Mouse (Mus musculus): Measurements from ENCODE around the gene Crhbp. TPM values are rescaled to one million over a fixed set of nuclear protein-coding genes. Genes with fewer than 3 reads are reported as not detected.

Crhbp gene
- polyA plus RNA-seq, 1 experiment from 2014 or later: 0.17 TPM

DNA sequence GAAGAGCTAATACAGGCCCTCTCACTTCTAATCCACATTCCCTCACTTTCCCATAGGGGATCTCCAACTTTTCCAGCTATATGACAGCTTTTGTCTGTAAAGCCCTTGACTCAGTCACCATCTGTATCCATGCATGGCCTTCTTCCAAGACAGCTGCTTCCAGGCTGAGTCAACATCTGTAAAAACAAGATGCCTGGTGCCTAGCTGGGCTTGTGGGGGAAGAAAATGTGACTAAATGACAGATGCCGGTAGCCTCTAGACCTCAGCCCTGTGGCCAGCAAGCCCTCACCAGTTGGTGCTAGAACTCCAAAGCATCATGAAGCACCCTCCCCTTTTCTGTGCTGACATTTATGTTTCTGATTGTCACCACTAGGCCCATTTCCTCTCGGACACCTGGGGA, 6.8 kb upstream of the Crhbp start:
- no peaks in the 10 kb centered on the region for H3K36me3 ChIP-seq (ENCODE audit: insufficient read depth, low read length)
- no peaks in the 10 kb centered on the region for H3K27me3 ChIP-seq (ENCODE audit: insufficient read depth, low read length)
- 70% methylated on average over 2 of the region's 2 CpGs for WGBS
- no peak for ATAC-seq (ENCODE audit: low FRiP score, low TSS enrichment)
- H3K9me3 ChIP-seq (ENCODE audit: low read length): no peaks in the 10 kb centered on the region
- H3K27ac ChIP-seq (ENCODE audit: low read length): no peak overlapping the region
- no peak overlapping the region for H3K4me3 ChIP-seq (ENCODE audit: low read length)
- no peak overlapping the region for H3K9ac ChIP-seq (replicated peaks; ENCODE audit: low read length)
- H3K4me1 ChIP-seq (ENCODE audit: insufficient read depth, low read length): no peaks in the 10 kb centered on the region
- H3K4me2 ChIP-seq (replicated peaks; ENCODE audit: low read depth, low read length): no peak overlapping the region

DNA sequence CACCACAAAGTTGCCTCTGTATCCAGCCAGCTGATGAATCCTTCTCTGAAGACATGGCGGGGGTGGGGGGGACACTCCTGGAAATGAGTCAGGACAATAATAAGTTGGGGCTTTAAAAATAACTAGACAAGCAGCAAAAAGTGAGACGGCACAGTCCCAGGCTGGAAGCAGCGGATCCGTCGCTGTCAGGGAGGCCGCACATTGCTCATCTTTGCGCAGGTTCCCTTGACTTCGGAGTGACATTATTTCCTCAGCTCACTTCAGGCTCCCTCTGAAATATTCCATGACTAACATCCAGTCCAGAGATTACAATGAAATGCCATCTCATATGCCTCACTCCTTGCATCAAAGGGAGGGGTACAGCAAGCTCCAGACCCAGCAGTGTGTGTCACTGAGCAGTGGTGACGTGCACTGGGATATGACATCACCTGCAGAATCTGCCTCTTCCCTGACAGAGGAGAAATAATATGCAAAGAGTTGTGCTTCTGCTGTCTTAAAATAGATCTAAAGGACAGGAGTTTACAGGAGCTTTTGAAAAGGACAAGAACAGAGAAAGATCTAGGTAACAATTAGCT, 6.0 kb upstream of the Crhbp start:
- ATAC-seq (ENCODE audit: low FRiP score, low TSS enrichment): no peak

DNA sequence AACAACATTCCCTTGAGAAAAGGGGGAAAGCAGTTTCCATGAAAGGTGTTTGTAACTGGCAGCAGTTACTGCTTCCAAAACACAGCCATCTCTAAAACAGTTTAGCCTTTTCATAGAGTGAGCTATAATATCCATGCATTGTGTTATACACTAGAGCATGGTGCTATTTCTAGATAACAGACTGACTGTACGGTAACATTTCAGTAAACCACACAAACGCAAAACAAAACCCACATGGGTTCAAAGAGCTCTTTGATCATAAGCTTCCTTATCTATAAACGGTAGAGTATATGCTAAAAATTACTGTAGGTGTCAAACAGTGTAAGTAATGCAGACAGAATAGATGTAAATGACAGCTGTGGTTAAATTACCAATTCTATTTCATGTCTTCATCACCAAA, 5.0 kb upstream of the Crhbp start:
- ATAC-seq (ENCODE audit: low FRiP score, low TSS enrichment): no peak
- Histone ChIP-seq H3K4me2 (replicated peaks; ENCODE audit: low read depth, low read length) (no peak overlapping the region), H3K27ac (ENCODE audit: low read length) (no peak overlapping the region), H3K9me3 (ENCODE audit: low read length) (no peaks in the 10 kb centered on the region), H3K9ac (replicated peaks; ENCODE audit: low read length) (no peak overlapping the region), H3K4me1 (ENCODE audit: insufficient read depth, low read length) (no peaks in the 10 kb centered on the region), H3K27me3 (ENCODE audit: insufficient read depth, low read length) (peaks cover 12% of the 10 kb centered on the region), H3K4me3 (ENCODE audit: low read length) (no peak overlapping the region), H3K36me3 (ENCODE audit: insufficient read depth, low read length) (no peaks in the 10 kb centered on the region)
- WGBS: 78% methylated on average over 3 of the region's 3 CpGs

More for the DNA sequence above, 6.0 kb upstream of the Crhbp start:
- Histone ChIP-seq H3K27ac (ENCODE audit: low read length) (no peak overlapping the region), H3K4me2 (replicated peaks; ENCODE audit: low read depth, low read length) (no peak overlapping the region), H3K9ac (replicated peaks; ENCODE audit: low read length) (no peak overlapping the region), H3K36me3 (ENCODE audit: insufficient read depth, low read length) (no peaks in the 10 kb centered on the region), H3K9me3 (ENCODE audit: low read length) (no peaks in the 10 kb centered on the region), H3K27me3 (ENCODE audit: insufficient read depth, low read length) (peaks cover 2% of the 10 kb centered on the region; the same call in 1 of the 2 replicates), H3K4me1 (ENCODE audit: insufficient read depth, low read length) (no peaks in the 10 kb centered on the region), H3K4me3 (ENCODE audit: low read length) (no peak overlapping the region)
- 90% methylated on average over 9 of the region's 9 CpGs for WGBS

DNA sequence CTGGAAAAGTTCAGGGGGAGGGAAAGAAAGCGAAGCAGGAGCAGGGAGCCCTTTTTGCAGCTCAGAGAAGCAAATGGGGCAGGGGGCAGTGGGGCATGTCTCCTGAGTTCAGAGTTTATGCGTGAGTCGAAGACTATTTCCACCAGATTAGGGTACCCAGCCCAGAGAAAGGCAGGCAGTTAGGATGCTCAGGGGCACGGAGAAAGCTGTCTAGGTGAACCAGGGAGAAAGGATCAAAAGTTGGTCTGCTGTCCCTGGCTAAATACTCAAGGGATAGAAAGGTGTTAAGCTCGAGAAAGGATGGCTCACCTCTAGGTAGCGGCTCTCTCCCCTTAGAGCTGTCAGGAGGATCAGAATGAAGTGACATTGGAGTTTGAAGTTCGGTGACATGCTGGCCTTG, 433 bp downstream of the Crhbp start:
- Histone ChIP-seq H3K27ac (ENCODE audit: low read length) (no peak overlapping the region), H3K9ac (replicated peaks; ENCODE audit: low read length) (no peak overlapping the region), H3K27me3 (ENCODE audit: insufficient read depth, low read length) (peaks cover 35% of the 10 kb centered on the region), H3K4me1 (ENCODE audit: insufficient read depth, low read length) (peaks cover 8% of the 10 kb centered on the region; the same call in 1 of the 2 replicates), H3K4me2 (replicated peaks; ENCODE audit: low read depth, low read length) (peak overlapping the region; percentile 78), H3K4me3 (ENCODE audit: low read length) (peak overlapping the region; percentile 48), H3K9me3 (ENCODE audit: low read length) (no peaks in the 10 kb centered on the region), H3K36me3 (ENCODE audit: insufficient read depth, low read length) (no peaks in the 10 kb centered on the region)
- 7% methylated on average over 7 of the region's 7 CpGs for WGBS
- no peak for ATAC-seq (ENCODE audit: low FRiP score, low TSS enrichment)

DNA sequence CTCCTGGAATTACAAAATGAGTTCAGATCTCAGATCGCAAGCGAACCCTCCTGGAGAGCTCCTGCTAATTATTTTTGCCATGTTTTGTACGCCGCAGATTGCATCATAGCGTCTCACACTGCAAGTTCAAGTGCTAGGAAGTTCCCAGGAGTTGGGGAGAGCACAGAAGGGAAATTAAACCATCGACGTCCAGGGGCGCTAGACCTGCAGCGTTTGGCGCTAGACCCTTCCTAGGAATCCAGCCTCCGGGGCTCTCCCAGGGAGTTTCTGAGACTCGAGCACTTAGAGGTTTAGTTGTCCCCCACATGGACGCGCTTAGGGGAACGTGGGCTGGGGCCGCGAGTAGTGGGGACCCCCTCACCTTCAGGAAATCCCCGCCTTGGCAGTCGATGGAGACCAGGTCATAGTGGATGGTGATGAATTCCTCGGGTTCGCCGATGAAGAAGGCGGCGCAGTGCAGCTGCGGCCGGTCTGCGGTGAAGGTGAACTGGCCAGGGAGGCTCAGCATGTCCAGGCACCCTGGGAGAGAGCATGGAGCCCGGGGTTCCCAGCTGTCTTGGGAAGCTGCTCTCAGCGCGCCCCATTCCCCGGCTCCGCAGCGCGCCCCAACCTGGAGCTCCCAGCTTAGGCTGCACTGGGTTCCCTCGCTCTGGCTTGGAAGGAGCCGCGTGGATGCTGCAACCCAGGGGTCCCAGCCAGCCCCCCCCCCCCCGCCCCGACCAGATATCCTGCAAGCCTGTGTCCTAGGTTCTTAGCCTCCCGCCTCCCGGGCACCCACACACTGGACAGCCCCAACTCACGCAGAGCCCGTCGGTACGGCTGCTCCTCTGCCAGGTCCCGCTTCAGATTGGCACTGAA, 1.1 kb downstream of the Crhbp start:
- peak overlapping the region; percentile 48 for H3K9ac ChIP-seq (replicated peaks; ENCODE audit: low read length)
- ATAC-seq (ENCODE audit: low FRiP score, low TSS enrichment): peak; percentile 69
- H3K4me2 ChIP-seq (replicated peaks; ENCODE audit: low read depth, low read length): peak overlapping the region; percentile 78
- H3K36me3 ChIP-seq (ENCODE audit: insufficient read depth, low read length): no peaks in the 10 kb centered on the region
- under 1% methylated on average over 46 of the region's 46 CpGs for WGBS
- H3K4me3 ChIP-seq (ENCODE audit: low read length): peak overlapping the region; percentile 48
- no peaks in the 10 kb centered on the region for H3K9me3 ChIP-seq (ENCODE audit: low read length)
- no peak overlapping the region for H3K27ac ChIP-seq (ENCODE audit: low read length)
- H3K27me3 ChIP-seq (ENCODE audit: insufficient read depth, low read length): peaks cover 35% of the 10 kb centered on the region
- peaks cover 8% of the 10 kb centered on the region; the same call in 1 of the 2 replicates for H3K4me1 ChIP-seq (ENCODE audit: insufficient read depth, low read length)

DNA sequence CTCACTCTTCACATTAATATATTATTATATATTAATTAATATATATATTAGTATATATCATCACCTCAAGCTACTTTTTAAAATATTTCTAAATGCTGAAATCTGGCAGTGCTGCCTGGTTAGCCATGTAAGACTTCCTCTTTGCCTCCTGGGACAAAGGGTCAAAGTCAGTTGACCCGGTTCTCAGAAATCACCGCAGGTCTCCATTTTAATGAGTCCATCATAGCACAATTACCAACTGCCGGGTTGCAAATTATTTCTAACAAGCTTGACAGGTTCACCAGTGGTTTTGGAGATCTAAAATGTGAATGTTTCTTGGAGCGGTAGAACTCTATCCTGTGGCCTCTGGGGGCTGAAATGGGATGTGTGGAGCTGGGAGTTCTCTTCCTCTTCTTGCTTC, 1.8 kb downstream of the Crhbp start:
- 0 out of 2 replicates have a peak overlapping the region, but pooled peaks have one; percentile 78 for H3K4me2 ChIP-seq (replicated peaks; ENCODE audit: low read depth, low read length)
- H3K9me3 ChIP-seq (ENCODE audit: low read length): no peaks in the 10 kb centered on the region
- H3K27ac ChIP-seq (ENCODE audit: low read length): no peak overlapping the region
- peaks cover 8% of the 10 kb centered on the region; the same call in 1 of the 2 replicates for H3K4me1 ChIP-seq (ENCODE audit: insufficient read depth, low read length)
- no peaks in the 10 kb centered on the region for H3K36me3 ChIP-seq (ENCODE audit: insufficient read depth, low read length)
- H3K9ac ChIP-seq (replicated peaks; ENCODE audit: low read length): no peak overlapping the region
- no peak overlapping the region; the same call in 1 of the 2 replicates for H3K4me3 ChIP-seq (ENCODE audit: low read length)
- H3K27me3 ChIP-seq (ENCODE audit: insufficient read depth, low read length): peaks cover 35% of the 10 kb centered on the region
- 19% methylated on average over 4 of the region's 4 CpGs for WGBS
- no peak for ATAC-seq (ENCODE audit: low FRiP score, low TSS enrichment)

DNA sequence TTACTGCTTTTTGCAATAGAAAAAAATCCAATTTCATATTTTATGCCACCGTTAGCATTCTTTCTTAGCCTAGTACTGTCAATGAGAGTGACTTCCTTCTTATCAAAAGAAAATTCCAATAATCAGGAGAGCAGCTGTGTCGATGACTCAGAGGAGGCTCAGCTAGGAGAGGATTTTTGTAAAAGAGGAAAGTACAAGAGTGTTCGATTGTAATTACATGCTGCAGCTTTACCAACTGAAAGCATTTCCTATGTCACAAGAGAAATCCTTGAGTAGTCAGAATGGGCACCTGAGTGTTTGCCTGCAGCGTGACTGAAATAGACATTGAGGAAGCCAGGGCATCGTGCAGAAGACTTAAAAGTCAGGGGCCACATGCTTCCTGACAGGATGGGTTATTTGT, 5.2 kb downstream of the Crhbp start:
- WGBS: 82% methylated on average over 5 of the region's 5 CpGs
- H3K4me1 ChIP-seq (ENCODE audit: insufficient read depth, low read length): peaks cover 8% of the 10 kb centered on the region; the same call in 1 of the 2 replicates
- no peak for ATAC-seq (ENCODE audit: low FRiP score, low TSS enrichment)
- no peak overlapping the region for H3K4me2 ChIP-seq (replicated peaks; ENCODE audit: low read depth, low read length)
- no peak overlapping the region for H3K27ac ChIP-seq (ENCODE audit: low read length)
- no peak overlapping the region for H3K4me3 ChIP-seq (ENCODE audit: low read length)
- H3K27me3 ChIP-seq (ENCODE audit: insufficient read depth, low read length): peaks cover 21% of the 10 kb centered on the region
- no peaks in the 10 kb centered on the region for H3K36me3 ChIP-seq (ENCODE audit: insufficient read depth, low read length)
- H3K9ac ChIP-seq (replicated peaks; ENCODE audit: low read length): no peak overlapping the region
- H3K9me3 ChIP-seq (ENCODE audit: low read length): no peaks in the 10 kb centered on the region

DNA sequence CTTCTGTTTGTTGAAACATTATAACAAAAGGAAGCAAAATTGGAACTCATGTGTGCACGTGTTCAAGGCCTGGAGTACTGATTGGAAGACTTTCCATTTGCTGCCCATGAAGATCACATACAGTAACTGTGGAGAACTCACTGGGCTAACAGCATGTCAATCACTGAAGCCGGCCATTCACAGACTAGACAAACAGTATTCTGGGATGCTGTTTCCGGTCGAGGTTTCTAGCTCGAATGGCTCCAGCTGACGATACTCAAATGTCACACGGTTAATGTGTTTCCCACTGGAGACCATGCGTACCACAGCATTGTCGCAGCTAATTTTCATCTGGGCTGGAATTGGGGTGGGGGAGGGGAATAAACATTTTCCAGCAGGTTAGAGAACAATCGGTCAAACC, 13.0 kb downstream of the Crhbp start:
- Histone ChIP-seq H3K27me3 (ENCODE audit: insufficient read depth, low read length) (no peaks in the 10 kb centered on the region), H3K27ac (ENCODE audit: low read length) (no peak overlapping the region), H3K4me3 (ENCODE audit: low read length) (no peak overlapping the region), H3K4me2 (replicated peaks; ENCODE audit: low read depth, low read length) (peak overlapping the region; percentile 7; the same call in 1 of the 2 replicates), H3K9ac (replicated peaks; ENCODE audit: low read length) (no peak overlapping the region), H3K36me3 (ENCODE audit: insufficient read depth, low read length) (no peaks in the 10 kb centered on the region), H3K9me3 (ENCODE audit: low read length) (no peaks in the 10 kb centered on the region), H3K4me1 (ENCODE audit: insufficient read depth, low read length) (no peaks in the 10 kb centered on the region)
- 0 out of 2 replicates have a peak, but pooled peaks have one; percentile 54 for ATAC-seq (ENCODE audit: low FRiP score, low TSS enrichment)
- WGBS: 45% methylated on average over 10 of the region's 10 CpGs

DNA sequence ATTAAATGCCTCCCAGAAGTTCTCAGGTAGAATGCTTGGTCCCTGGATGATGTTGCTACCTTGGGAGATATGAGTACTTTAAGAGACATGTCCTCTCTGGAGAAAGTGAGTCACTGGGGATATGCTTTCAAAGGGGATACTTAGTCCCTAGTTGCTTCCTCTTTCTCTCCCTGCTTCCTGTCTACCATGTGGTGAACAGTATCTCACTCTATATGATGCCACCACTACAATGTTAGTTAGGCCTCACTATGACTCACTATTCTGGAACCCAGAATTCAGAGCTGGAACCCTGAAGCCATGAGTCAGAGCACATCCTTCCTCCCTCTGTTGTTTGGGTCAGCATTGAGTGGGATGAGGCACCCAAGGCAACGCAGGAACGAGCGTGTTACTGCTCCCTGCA, 17.2 kb downstream of the Crhbp start:
- Histone ChIP-seq H3K9ac (replicated peaks; ENCODE audit: low read length) (no peak overlapping the region), H3K4me3 (ENCODE audit: low read length) (no peak overlapping the region), H3K27me3 (ENCODE audit: insufficient read depth, low read length) (no peaks in the 10 kb centered on the region), H3K4me2 (replicated peaks; ENCODE audit: low read depth, low read length) (no peak overlapping the region), H3K27ac (ENCODE audit: low read length) (no peak overlapping the region), H3K4me1 (ENCODE audit: insufficient read depth, low read length) (no peaks in the 10 kb centered on the region), H3K36me3 (ENCODE audit: insufficient read depth, low read length) (no peaks in the 10 kb centered on the region), H3K9me3 (ENCODE audit: low read length) (no peaks in the 10 kb centered on the region)
- no peak for ATAC-seq (ENCODE audit: low FRiP score, low TSS enrichment)
- WGBS: 85% methylated on average over 3 of the region's 3 CpGs

DNA sequence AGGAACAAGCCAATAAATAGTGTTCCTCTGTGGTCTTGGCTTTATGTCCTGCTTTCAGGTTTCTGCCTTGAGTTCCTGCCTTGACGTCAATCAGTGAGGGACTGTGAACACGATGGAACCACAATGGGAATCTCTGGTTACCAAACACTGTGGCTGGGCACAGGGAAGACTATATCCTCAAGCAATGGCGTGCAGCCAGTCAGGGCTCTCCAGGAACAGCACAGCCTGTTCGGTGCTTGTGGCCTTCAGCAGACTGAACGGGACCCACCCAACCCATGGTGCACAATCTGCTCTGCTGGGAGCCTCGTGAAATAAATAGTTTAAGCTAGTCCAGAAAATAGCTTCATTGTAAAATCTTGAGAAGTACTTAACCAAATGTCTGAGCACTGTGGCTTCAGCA, 18.3 kb downstream of the Crhbp start:
- no peak for ATAC-seq (ENCODE audit: low FRiP score, low TSS enrichment)
- H3K4me1 ChIP-seq (ENCODE audit: insufficient read depth, low read length): no peaks in the 10 kb centered on the region
- WGBS: 86% methylated on average over 6 of the region's 6 CpGs

More for the DNA sequence above, 18.3 kb downstream of the Crhbp start:
- H3K27ac ChIP-seq (ENCODE audit: low read length): no peak overlapping the region
- no peaks in the 10 kb centered on the region for H3K36me3 ChIP-seq (ENCODE audit: insufficient read depth, low read length)
- no peaks in the 10 kb centered on the region for H3K9me3 ChIP-seq (ENCODE audit: low read length)
- H3K4me3 ChIP-seq (ENCODE audit: low read length): no peak overlapping the region
- H3K27me3 ChIP-seq (ENCODE audit: insufficient read depth, low read length): no peaks in the 10 kb centered on the region
- no peak overlapping the region for H3K4me2 ChIP-seq (replicated peaks; ENCODE audit: low read depth, low read length)
- H3K9ac ChIP-seq (replicated peaks; ENCODE audit: low read length): no peak overlapping the region
